Mouse (Mus musculus): ENCODE measurements around the gene B020011L13Rik.

The B020011L13Rik gene

GRCm38 (mm10) chr1:117780833-117781232 is at the start of gene B020011L13Rik:
Gene B020011L13Rik, plus strand, starts transcription at chr1:117781133.
- WGBS, result 54% methylated on average over 3 of the region's 3 CpGs

DNA sequence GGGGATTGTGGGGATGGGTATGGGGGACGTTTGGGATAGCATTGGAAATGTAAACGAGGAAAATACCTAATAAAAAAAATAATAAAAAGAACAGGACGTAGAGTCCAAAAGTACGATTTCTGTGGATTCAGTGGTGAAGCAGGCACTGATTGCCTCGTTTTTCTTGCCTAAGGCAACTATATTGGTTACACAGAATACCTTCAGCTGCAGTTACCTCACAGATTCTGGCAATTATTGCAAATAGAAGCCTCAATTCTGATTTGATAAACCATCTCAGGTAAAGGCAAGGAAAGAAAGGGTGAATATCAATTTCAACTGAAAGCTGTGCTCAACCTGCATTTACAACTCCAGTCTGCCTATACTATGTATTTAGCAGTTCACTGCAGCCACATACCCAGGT is 48.8 kb downstream of the B020011L13Rik start, which contains the start of gene Gm28360:
Gene Gm28360, plus strand, starts transcription at position 301 of the 400 bp plus-strand sequence.
- 63% methylated on average over 5 of the region's 5 CpGs for WGBS

DNA sequence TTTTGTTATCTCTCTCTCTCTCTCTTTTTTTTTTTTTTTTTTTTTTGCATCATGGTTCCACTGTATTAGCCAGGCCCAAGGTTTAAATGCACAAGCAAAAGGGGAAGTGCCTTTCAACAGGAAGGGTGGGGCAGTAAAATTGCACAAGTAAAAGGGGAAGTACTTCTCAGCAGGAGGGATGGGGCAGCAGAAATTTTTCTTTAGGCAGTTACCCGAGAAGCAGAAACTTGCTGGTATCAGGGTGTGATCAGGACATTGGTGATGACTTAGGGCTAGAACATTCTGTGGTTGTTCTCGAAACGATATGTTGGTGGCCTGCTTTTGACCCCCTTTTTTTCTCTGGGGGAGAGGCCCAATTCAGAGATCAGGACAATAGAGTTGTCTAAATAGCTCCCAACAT is 70.8 kb downstream of the B020011L13Rik start:
- WGBS, result 87% methylated on average over 3 of the region's 3 CpGs
